Mouse (Mus musculus): ENCODE results near the gene Glis1. TPM values are rescaled to one million over a fixed set of nuclear protein-coding genes. Genes with fewer than 3 reads are reported as not detected.

Gene Glis1
- total and polyA plus RNA-seq, 2 experiments from 2014 or later: 0.11 TPM; not detected in 1

- Histone ChIP-seq H3K4me3 (ENCODE audit: low read depth, low read length) (no peak overlapping the region), H3K36me3 (replicated peaks; ENCODE audit: control insufficient read depth, insufficient read depth, low read length) (no peaks in the 10 kb centered on the region), H3K4me1 (ENCODE audit: control insufficient read depth, insufficient read depth) (no peaks in the 10 kb centered on the region), H3K27ac (ENCODE audit: low read depth) (no peak overlapping the region), H3K9ac (replicated peaks; ENCODE audit: low read depth, low read length) (no peak overlapping the region), H3K9me3 (replicated peaks; ENCODE audit: control insufficient read depth, low read length) (no peaks in the 10 kb centered on the region), H3K4me2 (ENCODE audit: low read depth, low read length) (no peak overlapping the region), H3K27me3 (ENCODE audit: control insufficient read depth, insufficient read depth, low read length) (0 out of 2 replicates have a peak, but pooled peaks cover 8% of the 10 kb centered on the region)
- no peak for DNase-seq (ENCODE audit: low spot score)
- ATAC-seq (ENCODE audit: insufficient read depth, low read depth): no peak
- 73% methylated on average over 21 of the region's 21 CpGs for WGBS
- TF ChIP-seq CTCF (IDR thresholded peaks at IDR 0.05; ENCODE audit: low read depth) (no peak), EP300 (IDR thresholded peaks at IDR 0.05; ENCODE audit: low read depth) (no peak)
These were observed 133.8 kb downstream of the Glis1 start for GRCm38 (mm10) chr4:107568159-107568558.

GRCm38 (mm10) chr4:107568881-107569443, 134.6 kb downstream of the Glis1 start:
- Histone ChIP-seq H3K4me2 (ENCODE audit: low read depth, low read length) (no peak overlapping the region), H3K4me3 (ENCODE audit: low read depth, low read length) (no peak overlapping the region), H3K27me3 (ENCODE audit: control insufficient read depth, insufficient read depth, low read length) (0 out of 2 replicates have a peak, but pooled peaks cover 8% of the 10 kb centered on the region), H3K27ac (ENCODE audit: low read depth) (no peak overlapping the region), H3K9me3 (replicated peaks; ENCODE audit: control insufficient read depth, low read length) (no peaks in the 10 kb centered on the region), H3K36me3 (replicated peaks; ENCODE audit: control insufficient read depth, insufficient read depth, low read length) (no peaks in the 10 kb centered on the region), H3K9ac (replicated peaks; ENCODE audit: low read depth, low read length) (no peak overlapping the region), H3K4me1 (ENCODE audit: control insufficient read depth, insufficient read depth) (no peaks in the 10 kb centered on the region)
- WGBS: 85% methylated on average over 7 of the region's 7 CpGs
- ATAC-seq (ENCODE audit: insufficient read depth, low read depth): no peak
- no peak for DNase-seq (ENCODE audit: low spot score)
- TF ChIP-seq EP300 (IDR thresholded peaks at IDR 0.05; ENCODE audit: low read depth) (no peak), CTCF (IDR thresholded peaks at IDR 0.05; ENCODE audit: low read depth) (no peak)

- Histone ChIP-seq H3K27ac (ENCODE audit: low read depth) (no peak overlapping the region), H3K4me2 (ENCODE audit: low read depth, low read length) (no peak overlapping the region), H3K4me3 (ENCODE audit: low read depth, low read length) (no peak overlapping the region), H3K9me3 (replicated peaks; ENCODE audit: control insufficient read depth, low read length) (no peaks in the 10 kb centered on the region), H3K9ac (replicated peaks; ENCODE audit: low read depth, low read length) (no peak overlapping the region), H3K4me1 (ENCODE audit: control insufficient read depth, insufficient read depth) (no peaks in the 10 kb centered on the region), H3K36me3 (replicated peaks; ENCODE audit: control insufficient read depth, insufficient read depth, low read length) (no peaks in the 10 kb centered on the region), H3K27me3 (ENCODE audit: control insufficient read depth, insufficient read depth, low read length) (0 out of 2 replicates have a peak, but pooled peaks cover 8% of the 10 kb centered on the region)
- 60% methylated on average over 19 of the region's 19 CpGs for WGBS
- ATAC-seq (ENCODE audit: insufficient read depth, low read depth) (no peak), DNase-seq (ENCODE audit: low spot score) (no peak)
- TF ChIP-seq EP300 (IDR thresholded peaks at IDR 0.05; ENCODE audit: low read depth): no peak
- no peak for TF ChIP-seq CTCF (IDR thresholded peaks at IDR 0.05; ENCODE audit: low read depth)
These were observed 136.1 kb downstream of the Glis1 start for GRCm38 (mm10) chr4:107570329-107571014.

GRCm38 (mm10) chr4:107575781-107576180, 141.4 kb downstream of the Glis1 start:
- DNase-seq (ENCODE audit: low spot score) (no peak), ATAC-seq (ENCODE audit: insufficient read depth, low read depth) (no peak)
- H3K4me2 ChIP-seq (ENCODE audit: low read depth, low read length): no peak overlapping the region
- H3K9ac ChIP-seq (replicated peaks; ENCODE audit: low read depth, low read length): no peak overlapping the region
- H3K27me3 ChIP-seq (ENCODE audit: control insufficient read depth, insufficient read depth, low read length): no peaks in the 10 kb centered on the region
- H3K27ac ChIP-seq (ENCODE audit: low read depth): no peak overlapping the region
- H3K36me3 ChIP-seq (replicated peaks; ENCODE audit: control insufficient read depth, insufficient read depth, low read length): no peaks in the 10 kb centered on the region
- WGBS: 51% methylated on average over 6 of the region's 6 CpGs
- no peak for TF ChIP-seq EP300 (IDR thresholded peaks at IDR 0.05; ENCODE audit: low read depth)
- TF ChIP-seq CTCF (IDR thresholded peaks at IDR 0.05; ENCODE audit: low read depth): no peak
- H3K4me3 ChIP-seq (ENCODE audit: low read depth, low read length): no peak overlapping the region
- H3K4me1 ChIP-seq (ENCODE audit: control insufficient read depth, insufficient read depth): no peaks in the 10 kb centered on the region
- no peaks in the 10 kb centered on the region for H3K9me3 ChIP-seq (replicated peaks; ENCODE audit: control insufficient read depth, low read length)

GRCm38 (mm10) chr4:107576742-107577141, 142.4 kb downstream of the Glis1 start:
- TF ChIP-seq CTCF (IDR thresholded peaks at IDR 0.05; ENCODE audit: low read depth): no peak
- no peak for TF ChIP-seq EP300 (IDR thresholded peaks at IDR 0.05; ENCODE audit: low read depth)
- Histone ChIP-seq H3K4me3 (ENCODE audit: low read depth, low read length) (no peak overlapping the region), H3K4me2 (ENCODE audit: low read depth, low read length) (no peak overlapping the region), H3K36me3 (replicated peaks; ENCODE audit: control insufficient read depth, insufficient read depth, low read length) (no peaks in the 10 kb centered on the region), H3K9me3 (replicated peaks; ENCODE audit: control insufficient read depth, low read length) (no peaks in the 10 kb centered on the region), H3K9ac (replicated peaks; ENCODE audit: low read depth, low read length) (no peak overlapping the region), H3K4me1 (ENCODE audit: control insufficient read depth, insufficient read depth) (no peaks in the 10 kb centered on the region), H3K27ac (ENCODE audit: low read depth) (no peak overlapping the region), H3K27me3 (ENCODE audit: control insufficient read depth, insufficient read depth, low read length) (no peaks in the 10 kb centered on the region)
- DNase-seq (ENCODE audit: low spot score) (no peak), ATAC-seq (ENCODE audit: insufficient read depth, low read depth) (no peak)
- WGBS: 60% methylated on average over 6 of the region's 6 CpGs

Data from heart, postnatal 0 days (tissue).